Mouse (Mus musculus) lung, postnatal 0 days (tissue): Measurements from ENCODE around the gene Ptprq.

Experiments used
- CTCF ChIP-seq: IDR thresholded peaks from 2 replicates; pipeline ENCODE4 v1.5.1; 2016; ENCODE audit warnings: antibody characterized with exemption, mild to moderate bottlenecking
- EP300 ChIP-seq: IDR thresholded peaks from 2 replicates; pipeline ENCODE4 v1.6.1; 2016; ENCODE audit warnings: antibody characterized with exemption, mild to moderate bottlenecking, control low read depth

DNA sequence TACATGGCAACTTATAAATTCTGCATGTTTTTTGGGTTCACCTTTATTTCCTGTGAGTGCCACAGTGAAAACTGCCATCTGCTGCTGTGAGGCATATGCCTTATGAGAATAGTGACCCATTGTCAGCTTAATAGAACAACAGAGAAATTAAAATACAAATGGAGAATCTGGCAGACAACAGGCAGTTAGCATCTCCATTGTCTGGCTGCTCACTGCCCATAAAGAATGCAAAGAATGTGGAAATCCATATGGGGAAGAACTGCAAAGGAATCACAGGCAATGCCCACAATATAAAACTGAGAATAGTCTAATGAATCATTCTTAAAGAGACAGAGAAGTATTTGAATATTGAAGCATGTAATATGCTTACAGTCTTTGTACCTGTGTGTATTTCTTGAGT is 14.5 kb upstream of the Ptprq start:
- TF ChIP-seq CTCF (no peak), EP300 (no peak)
